Mouse (Mus musculus) bone marrow macrophage, adult 2 months (primary cell): ENCODE results near the gene Tbc1d9b. TPM values are rescaled to one million over a fixed set of nuclear protein-coding genes. Genes with fewer than 3 reads are reported as not detected.

Experiments
- H3K27ac ChIP-seq: 2 replicates; pipeline ENCODE4 v1.5.1; 2012; ENCODE audit warnings: low read depth, low read length; ENCODE audit not compliant: insufficient read depth
- H3K4me1 ChIP-seq: 2 replicates; pipeline ENCODE4 v1.6.1; 2012; ENCODE audit warnings: low read length; ENCODE audit not compliant: control insufficient read depth, insufficient read depth
- H3K4me3 ChIP-seq: 2 replicates; pipeline ENCODE4 v1.5.1; 2012; ENCODE audit warnings: mild to moderate bottlenecking, low read length, moderate library complexity; ENCODE audit not compliant: insufficient read depth
- CTCF ChIP-seq: IDR thresholded peaks from 2 replicates; pipeline ENCODE4 v1.5.1; 2012; ENCODE audit warnings: low read depth, mild to moderate bottlenecking, low read length, moderate library complexity
- POLR2A ChIP-seq: IDR thresholded peaks from 2 replicates; pipeline ENCODE4 v1.6.1; 2012; ENCODE audit warnings: mild to moderate bottlenecking, low read depth, low read length, borderline replicate concordance
- polyA plus RNA-seq: library from polyadenylated mRNA; stranded (reverse); fragments of >200 nt; gene quantifications from 2 replicates; pipeline ENCODE4 v1.2.4, GENCODE M21; 2012; ENCODE audit not compliant: missing spikeins, insufficient read depth, insufficient read length

Tbc1d9b gene
- polyA plus RNA-seq, 1 experiment: 68.9 TPM

DNA sequence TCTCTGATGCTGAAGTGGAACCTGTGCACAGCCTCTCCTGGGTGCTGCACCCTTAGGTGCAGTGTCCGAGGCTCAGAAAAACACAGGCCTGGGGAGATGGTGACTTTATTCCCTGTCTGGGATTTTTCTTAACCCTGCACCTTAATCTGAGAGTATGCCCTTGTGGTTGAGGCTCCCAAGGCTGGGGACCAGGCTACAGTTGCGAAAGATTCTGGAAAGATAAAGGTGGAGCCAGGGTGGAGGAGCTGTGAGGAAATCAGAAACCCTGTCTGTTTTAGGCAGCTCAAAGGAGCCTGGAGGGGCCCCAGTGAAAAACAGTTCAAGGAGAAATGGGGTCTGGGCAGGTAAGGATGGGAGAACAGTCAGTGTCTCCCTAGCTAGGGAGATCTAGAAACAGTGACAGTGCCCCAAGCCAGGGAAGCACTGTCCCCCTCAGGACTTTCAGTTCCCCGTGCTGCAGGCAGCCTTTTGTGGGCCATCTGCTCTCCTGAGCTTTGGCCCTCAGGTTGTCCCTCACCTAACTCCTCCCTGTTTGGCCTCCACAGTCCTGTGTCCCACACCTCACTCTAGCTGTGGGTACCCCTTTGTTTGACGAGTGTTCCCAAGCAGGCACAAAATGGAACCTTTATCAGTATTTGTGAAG is 85.6 kb downstream of the Tbc1d9b start:
- peaks cover 64% of the 10 kb centered on the region for H3K4me1 ChIP-seq
- no peak for TF ChIP-seq CTCF
- TF ChIP-seq POLR2A: no peak
- no peak overlapping the region for H3K4me3 ChIP-seq
- H3K27ac ChIP-seq: peak overlapping the region; percentile 52

GRCm38 (mm10) chr11:50217811-50218210 is 86.6 kb downstream of the Tbc1d9b start:
- TF ChIP-seq CTCF (no peak), POLR2A (no peak)
- Histone ChIP-seq H3K4me3 (no peak overlapping the region), H3K27ac (peak overlapping the region; percentile 52), H3K4me1 (peaks cover 63% of the 10 kb centered on the region)

DNA sequence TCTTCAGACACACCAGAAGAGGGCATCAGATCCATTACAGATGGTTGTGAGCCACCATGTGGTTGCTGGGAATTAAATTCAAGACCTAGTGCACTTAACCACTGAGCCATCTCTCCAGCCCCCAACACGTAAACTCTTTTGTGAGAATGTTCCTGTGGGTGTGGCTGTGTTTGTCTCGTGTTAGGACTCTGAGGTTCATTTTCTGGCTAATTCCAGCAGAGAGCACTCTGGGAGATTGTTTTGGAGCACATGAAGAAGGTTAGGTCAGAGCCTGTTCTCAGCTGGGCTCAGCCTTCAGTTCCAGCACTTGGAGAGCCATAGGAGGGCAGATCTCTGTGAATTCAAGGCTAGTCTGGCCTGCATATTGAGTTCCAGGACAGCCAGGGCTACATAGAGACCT is 88.6 kb downstream of the Tbc1d9b start:
- Histone ChIP-seq H3K27ac (no peak overlapping the region), H3K4me3 (no peak overlapping the region), H3K4me1 (peaks cover 53% of the 10 kb centered on the region)
- TF ChIP-seq CTCF (no peak), POLR2A (no peak)

Other genes with a start within 250 kb of the Tbc1d9b start
- not detected in 2 replicates for gene Rasgef1c, start 229.6 kb upstream of the Tbc1d9b start, polyA plus RNA-seq
- 504 and 635 TPM in 2 replicates for gene Rnf130, start 106.0 kb upstream of the Tbc1d9b start, polyA plus RNA-seq
- gene Mrnip, start 43.0 kb downstream of the Tbc1d9b start, polyA plus RNA-seq: 3.3 and 3.6 TPM in 2 replicates
- gene Sqstm1, start 79.4 kb downstream of the Tbc1d9b start, polyA plus RNA-seq: 560 and 577 TPM in 2 replicates
- 54.0 and 58.7 TPM in 2 replicates for gene Mgat4b, start 79.5 kb downstream of the Tbc1d9b start, polyA plus RNA-seq
- 13.1 and 18.1 TPM in 2 replicates for gene Ltc4s, start 107.2 kb downstream of the Tbc1d9b start, polyA plus RNA-seq
- 13.9 and 16.3 TPM in 2 replicates for gene Maml1, start 160.9 kb downstream of the Tbc1d9b start, polyA plus RNA-seq
- 357 and 396 TPM in 2 replicates for gene Canx, start 194.3 kb downstream of the Tbc1d9b start, polyA plus RNA-seq
- gene Cby3, start 223.1 kb downstream of the Tbc1d9b start, polyA plus RNA-seq: not detected in 2 replicates
- gene Hnrnph1, start 245.6 kb downstream of the Tbc1d9b start, polyA plus RNA-seq: 293 and 335 TPM in 2 replicates